Mouse (Mus musculus) left cerebral cortex, postnatal 4 days (tissue): ENCODE data around the gene Siah3. TPM values are rescaled to one million over a fixed set of nuclear protein-coding genes. Genes with fewer than 3 reads are reported as not detected.
A peak's percentile ranks its signal among the peaks of the same experiment; 100 is the strongest.
"Not testable (repeated sequence)": the region's sequence is repeated elsewhere in the genome, so short reads cannot be mapped to it uniquely, and the experiment has no call there.

Source experiments
- DNase-seq: peaks from one replicate; pipeline ENCODE4 v3.0.0-alpha.2; 2022
- intact Hi-C: fragments of 180-260 bp; cut with DNase I; formaldehyde crosslinking; loops from one replicate; pipeline ENCODE4 v1.15.1; 2025
- total RNA-seq, 2 experiments: library from RNA; stranded (reverse); gene quantifications; 2 replicates each; pipeline ENCODE4 v1.2.3; 2021

Siah3 gene
- 10 to 100 TPM in 1 of 2 experiments, 1 to 10 TPM in 1; 9.5 to 10.1 TPM for total RNA-seq

DNA sequence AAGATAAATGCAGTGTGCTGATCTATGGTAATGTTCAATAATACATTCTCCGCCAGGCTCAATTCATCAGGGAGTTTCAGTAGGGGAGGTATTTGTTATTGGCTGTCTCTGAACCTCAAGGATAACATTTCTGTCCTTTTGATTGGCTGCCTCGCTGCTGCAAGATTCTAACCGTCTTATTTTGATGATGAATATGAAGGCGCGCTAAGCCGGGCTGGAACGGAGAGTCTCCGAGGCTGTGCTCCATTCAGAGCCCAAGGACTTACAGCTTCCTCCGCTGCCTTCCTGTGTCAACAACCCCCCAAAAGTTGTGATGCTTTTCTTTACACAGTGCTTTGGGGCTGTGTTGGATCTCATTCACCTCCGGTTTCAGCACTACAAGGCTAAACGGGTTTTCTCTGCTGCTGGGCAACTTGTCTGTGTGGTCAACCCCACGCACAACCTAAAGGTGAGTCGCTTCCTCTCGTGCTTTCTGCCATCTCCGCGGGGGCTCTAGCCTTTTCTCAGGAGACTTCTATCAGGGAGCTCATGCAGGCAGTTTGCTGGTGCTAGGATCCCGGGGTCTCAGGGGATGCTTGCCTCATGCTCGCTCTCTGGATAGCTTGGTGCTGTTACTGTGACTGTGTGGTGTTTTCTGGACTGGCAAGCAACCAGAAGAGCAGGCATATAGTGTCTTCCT lies at the start of gene Siah3:
Siah3 (plus strand) TSS at position 240 of the 679 bp plus-strand sequence.
- intact Hi-C loops: loop anchor here (5.0 kb wide), 1 partner anchor 71 kb away; no protein-coding TSS in a partner anchor
- peak; percentile 38 for DNase-seq

DNA sequence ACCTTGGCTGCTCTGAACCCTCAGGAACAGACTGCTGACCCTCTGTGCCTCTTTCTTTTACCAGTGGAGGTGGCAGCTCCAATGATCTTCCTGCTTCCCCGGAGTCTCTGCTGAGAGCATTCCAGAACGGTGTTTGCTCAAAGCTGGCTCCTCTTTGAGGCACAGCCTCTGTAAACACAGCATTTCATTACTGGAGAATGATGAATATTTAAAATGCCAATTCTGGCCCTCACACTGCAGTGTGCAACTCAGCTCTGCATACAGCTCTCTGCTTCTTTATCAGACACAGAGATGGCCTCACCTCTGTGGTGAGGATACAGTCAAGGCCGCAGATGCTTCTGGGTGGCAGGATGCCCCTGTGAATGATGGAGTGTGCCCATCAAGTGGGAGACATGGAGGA lies 46.0 kb upstream of the Siah3 start:
- intact Hi-C loops: no loop called here
- DNase-seq: no peak

- no peak for DNase-seq
- intact Hi-C loops: no loop called here
Measured at GRCm38 (mm10) chr14:75410392-75410791, 45.4 kb upstream of the Siah3 start.

DNA sequence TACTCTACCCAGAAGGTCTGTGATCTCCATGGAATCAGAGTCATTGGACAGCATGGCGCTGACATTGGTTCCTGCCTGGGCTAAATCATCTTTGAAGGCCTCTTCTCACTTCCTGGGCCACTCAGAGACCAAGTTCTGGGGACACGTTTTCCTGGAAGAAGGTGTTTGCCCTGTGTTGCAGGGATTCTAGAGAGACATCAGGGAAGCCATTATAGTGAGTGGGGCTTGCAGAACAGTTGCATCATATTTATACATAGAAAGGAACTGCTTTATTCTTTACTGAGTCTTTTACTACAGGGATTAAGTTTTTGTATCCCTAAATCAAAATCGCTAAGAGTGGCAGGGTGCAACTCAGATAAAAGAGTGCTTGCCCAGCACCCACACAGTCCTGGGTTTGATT lies 37.1 kb upstream of the Siah3 start:
- intact Hi-C loops: no loop called here
- no peak for DNase-seq

DNA sequence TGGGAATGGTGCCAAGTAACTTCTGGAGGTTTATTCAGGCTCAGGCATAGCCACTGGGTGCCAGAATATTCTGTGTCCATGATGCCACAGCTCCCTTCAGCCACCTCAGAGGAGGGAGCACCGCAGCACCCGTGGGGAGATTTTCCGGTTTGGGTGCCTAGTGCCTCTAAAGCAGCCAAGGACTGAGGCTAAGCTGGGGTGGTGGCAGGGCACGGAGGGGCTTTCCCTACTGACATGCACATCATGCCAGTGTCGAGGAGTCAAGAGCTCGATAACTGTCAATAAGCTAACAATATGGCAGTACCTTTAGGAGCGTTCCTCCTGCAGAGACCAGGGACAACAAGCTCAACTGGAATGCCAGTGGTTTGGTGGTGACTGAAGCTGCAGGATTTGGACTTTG lies 35.9 kb upstream of the Siah3 start:
- no peak for DNase-seq
- intact Hi-C loops: no loop called here

DNA sequence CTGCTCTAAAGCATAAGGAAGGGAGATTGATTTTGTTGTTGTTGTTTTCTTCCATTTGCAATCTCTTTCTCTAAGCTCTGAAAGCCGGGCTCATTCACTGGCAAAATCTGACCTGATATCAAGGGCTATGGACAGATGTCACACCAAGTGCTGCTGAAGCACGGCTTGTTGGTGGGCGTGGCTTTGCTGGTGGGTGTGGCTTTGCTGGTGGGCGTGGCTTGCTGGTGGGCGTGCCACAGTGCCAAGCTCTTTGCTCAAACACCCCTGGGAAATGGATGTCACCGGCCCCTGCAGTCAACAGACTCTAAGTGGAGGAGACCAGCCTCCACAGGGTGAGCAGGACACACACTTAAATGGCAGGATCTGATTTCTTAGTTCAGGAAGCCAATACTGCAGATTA lies 35.0 kb upstream of the Siah3 start:
- DNase-seq: no peak
- intact Hi-C loops: no loop called here

- intact Hi-C loops: no loop called here
- peak; percentile 55 for DNase-seq
Measured at GRCm38 (mm10) chr14:75431173-75431786, 24.5 kb upstream of the Siah3 start.

DNA sequence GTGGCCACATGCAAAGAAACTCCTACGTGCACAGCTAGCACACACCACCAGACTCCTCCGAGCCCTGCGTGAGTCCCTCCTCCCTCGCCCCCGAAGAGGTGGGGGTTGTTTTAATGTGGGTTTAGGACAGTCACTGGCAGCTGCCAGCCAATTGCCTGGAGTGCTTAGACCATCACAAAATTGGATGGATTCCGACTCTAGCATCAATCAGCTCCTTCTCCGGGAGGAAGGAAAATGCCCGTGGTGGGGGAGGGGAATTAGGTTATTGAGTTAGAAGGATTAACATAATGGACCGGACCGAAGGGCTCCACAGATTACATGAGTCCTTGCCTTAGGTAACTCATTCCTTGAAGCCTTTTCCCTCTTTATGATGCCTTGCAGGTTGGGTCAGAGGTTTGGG lies 22.9 kb upstream of the Siah3 start:
- DNase-seq: peak; percentile 46
- intact Hi-C loops: no loop called here

- intact Hi-C loops: no loop called here
- peak; percentile 56 for DNase-seq
Measured at GRCm38 (mm10) chr14:75434576-75434975, 21.2 kb upstream of the Siah3 start.

DNA sequence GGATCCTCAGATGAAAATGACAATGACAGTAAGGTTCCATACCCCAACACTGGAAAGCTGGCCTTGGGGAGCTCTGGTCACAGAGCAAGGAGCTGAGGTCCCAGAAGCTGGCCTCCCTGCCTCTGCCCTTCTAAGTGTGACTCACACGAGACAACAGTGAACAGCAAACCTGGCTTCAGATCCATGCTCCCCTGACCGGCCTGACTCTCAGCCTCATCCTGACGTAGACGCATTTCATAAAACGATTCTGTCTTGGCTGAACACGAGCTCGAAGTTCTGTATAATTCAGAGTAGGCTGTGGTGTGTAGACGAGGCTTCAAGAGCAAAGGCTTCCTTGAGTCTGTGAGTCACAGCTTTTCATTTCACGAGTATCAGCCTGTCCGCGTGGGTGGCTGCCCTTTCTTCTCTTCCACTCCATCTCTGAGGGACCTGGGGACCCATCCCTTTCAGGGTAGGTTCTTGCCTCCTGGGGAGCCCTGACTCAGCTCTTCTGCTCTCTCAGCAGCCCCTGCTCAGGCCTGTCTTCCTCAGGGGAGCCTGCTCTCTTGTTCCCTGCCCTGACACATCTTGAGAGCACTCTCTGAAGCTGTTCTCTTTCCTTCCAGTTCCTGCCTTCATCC lies 11.2 kb upstream of the Siah3 start:
- no peak for DNase-seq
- intact Hi-C loops: no loop called here

- intact Hi-C loops: no loop called here
- DNase-seq: peak; percentile 63
Measured at GRCm38 (mm10) chr14:75445281-75445947, 10.4 kb upstream of the Siah3 start.

DNA sequence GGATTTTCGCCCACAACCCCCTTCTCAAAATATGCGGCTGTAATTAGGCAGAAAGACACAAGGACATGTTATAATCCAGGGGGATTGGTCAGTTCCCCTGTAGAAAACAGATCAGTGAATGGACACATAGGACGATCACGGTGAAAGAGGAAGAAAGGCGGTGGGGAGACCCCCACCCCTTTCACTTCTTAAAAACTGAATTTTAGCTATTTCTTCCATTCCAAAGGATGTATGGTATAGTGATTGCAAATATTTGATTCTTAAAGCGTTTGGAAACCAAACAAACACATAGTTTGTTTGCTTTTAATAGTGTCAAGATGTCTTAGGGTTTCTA lies 9.9 kb upstream of the Siah3 start:
- no peak for DNase-seq
- intact Hi-C loops: no loop called here

DNA sequence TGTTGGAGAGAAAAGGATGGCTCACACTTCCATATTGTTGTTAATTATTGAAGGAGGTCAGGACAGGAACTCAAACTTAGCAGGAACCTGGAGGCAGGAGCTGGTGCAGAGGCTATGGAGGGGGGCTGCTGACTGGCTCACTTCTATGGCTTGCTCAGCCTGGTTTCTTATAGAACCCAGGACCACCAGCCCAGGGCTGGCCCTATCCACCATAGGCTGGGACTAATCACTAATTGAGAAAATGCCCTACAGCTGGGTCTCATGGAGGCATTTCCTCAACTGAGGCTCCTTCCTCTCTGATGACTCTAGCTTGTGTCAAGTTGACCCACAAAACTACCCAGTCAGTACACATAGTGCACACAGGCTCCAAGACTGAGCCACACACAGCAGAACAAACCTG lies 9.5 kb upstream of the Siah3 start:
- DNase-seq, intact Hi-C loops: not testable (repeated sequence)

- no peak for DNase-seq
- intact Hi-C loops: no loop called here
Measured at GRCm38 (mm10) chr14:75453906-75454305, 1.9 kb upstream of the Siah3 start.

- peak; percentile 59 for DNase-seq
Measured at GRCm38 (mm10) chr14:75454716-75455115, 1.1 kb upstream of the Siah3 start.

DNA sequence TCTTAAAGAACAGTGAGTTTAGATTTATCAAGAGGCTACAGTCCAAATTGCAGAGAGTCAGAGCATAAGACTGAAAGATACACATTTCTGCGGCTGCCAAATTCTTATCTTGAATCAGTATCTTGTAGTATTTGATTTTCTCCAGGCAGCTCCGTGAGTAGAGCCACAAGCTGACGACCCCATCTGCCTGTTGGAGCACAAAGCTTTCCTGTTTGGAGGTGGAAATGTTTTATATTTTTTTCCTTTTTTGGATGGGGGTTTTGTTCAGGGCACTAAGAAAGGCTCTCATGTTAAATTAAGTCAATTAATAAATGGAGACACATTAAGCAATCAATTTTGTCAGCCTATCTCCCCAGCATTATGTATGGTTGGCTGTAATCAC lies 430 bp upstream of the Siah3 start:
- intact Hi-C loops: loop anchor here (5.0 kb wide), 1 partner anchor 72 kb away; no protein-coding TSS in a partner anchor
- DNase-seq: no peak

More at GRCm38 (mm10) chr14:75454716-75455115, 1.1 kb upstream of the Siah3 start:
- intact Hi-C loops: loop anchor here (5.0 kb wide), 1 partner anchor 73 kb away; no protein-coding TSS in a partner anchor

DNA sequence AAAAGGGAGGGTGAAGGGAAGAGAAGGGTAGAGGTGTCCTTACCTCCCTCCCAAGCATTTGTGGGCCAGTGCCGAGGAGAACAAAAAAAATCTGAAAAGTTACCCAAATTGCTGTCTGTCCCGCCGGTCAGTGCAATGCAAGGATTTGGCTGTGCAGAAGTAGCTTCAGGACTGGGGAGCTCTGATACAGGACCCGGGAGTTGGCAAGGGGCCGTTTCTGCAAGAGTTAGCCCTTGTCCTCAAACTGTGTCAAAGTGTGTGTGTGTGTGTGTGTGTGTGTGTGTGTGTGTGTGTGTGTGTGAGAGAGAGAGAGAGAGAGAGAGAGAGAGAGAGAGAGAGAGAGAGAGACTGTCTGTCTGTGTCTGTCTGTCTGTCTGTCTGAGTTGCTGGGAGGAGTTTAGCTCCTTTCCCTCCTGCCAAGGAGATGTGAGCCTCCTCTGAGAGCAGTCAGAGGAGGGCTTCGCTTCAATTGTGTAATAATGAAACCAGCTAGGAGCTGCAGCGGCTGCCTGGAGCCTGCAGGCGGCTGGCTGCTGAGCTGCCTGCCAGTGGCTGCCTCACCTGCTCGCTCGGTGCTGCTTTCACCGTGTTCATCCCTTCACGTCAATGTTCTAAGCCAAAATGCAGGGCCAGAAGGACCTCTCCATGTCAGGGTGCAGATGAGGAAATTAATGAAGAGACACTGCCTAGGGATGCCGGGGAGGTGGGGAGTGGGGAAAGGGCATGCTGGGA lies 873 bp downstream of the Siah3 start:
- peak; percentile 45 for DNase-seq
- intact Hi-C loops: loop anchor here (5.0 kb wide), 1 partner anchor 71 kb away; no protein-coding TSS in a partner anchor

DNA sequence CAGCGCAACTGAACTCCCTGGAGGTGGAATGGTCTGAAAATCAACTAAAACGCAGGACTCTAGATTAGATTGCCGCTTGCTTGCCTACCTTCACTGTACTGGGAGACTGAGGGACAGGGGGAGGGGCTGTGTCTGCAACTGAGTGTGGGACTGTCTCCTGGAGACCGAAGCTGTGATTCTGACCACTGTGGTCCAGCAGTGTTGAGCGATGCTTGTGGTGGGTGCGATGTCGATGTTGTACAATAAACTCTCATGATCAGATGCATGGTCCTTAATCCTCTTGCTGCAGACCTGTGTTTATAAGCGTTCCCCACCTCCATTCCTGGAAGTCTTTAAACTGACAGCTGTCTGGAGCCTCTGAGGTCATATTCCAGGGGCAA lies 1.4 kb downstream of the Siah3 start:
- intact Hi-C loops: loop anchor here (5.0 kb wide), 1 partner anchor 70 kb away; no protein-coding TSS in a partner anchor
- DNase-seq: no peak

DNA sequence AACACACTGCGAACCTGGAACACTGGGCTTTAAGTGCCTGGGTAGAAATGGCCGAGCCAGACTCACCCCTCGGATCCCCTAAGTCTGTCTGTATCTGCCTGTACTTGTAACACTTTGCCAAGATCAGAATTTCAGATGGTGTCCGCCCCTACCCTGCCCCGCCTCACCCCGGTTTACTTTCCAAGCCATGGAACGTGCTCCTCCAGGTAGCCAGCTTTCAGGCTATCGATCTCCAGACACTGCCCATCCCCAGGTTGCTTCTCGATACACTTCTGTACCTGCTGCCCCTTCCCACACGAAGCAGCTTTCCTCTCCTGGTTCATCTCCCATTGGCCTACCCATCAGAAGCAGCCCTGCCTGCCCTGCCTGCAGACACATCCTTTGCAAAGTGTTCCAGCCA lies 3.6 kb downstream of the Siah3 start:
- DNase-seq: no peak
- intact Hi-C loops: loop anchor here (5.0 kb wide), 1 partner anchor 68 kb away; no protein-coding TSS in a partner anchor

- DNase-seq: peak; percentile 15
- intact Hi-C loops: loop anchor here (5.0 kb wide), 1 partner anchor 67 kb away; no protein-coding TSS in a partner anchor
Measured at GRCm38 (mm10) chr14:75459991-75460390, 4.2 kb downstream of the Siah3 start.

DNA sequence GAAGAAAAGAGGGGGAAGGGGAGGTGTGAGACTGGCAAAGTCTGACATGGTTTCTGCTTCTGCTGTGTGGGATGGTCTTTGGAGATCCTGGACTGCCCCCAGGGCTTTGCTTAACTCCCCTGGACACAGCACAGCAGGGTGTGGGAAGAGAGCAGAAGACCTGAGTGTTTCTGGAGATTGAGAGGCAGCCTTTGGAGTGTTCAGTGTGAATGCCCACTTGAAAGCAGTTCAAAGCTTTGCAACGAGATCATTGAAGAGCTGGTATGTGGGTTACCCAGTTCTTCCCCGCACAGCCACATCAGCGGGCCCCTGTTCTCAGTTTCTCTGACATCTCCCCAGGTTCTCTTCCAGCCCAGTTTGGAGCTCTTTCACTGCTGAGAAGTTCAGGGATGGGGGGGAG lies 4.7 kb downstream of the Siah3 start:
- DNase-seq: peak; percentile 8
- intact Hi-C loops: no loop called here
